Mouse (Mus musculus) adrenal gland, adult 10 weeks (tissue): ENCODE measurements around the gene Igll1. TPM values are rescaled to one million over a fixed set of nuclear protein-coding genes. Genes with fewer than 3 reads are reported as not detected.

Experiments used
- polyA plus RNA-seq: library from polyadenylated mRNA; stranded (reverse); fragments of 350-450 nt; fragmentation: Illumina TruSeq; extraction: RNeasy Lipid Tissue Mini Kit (QIAGEN cat#74804); gene quantifications from one replicate; pipeline ENCODE4 v1.2.3, GENCODE M21; 2014; ENCODE audit warnings: low read depth, low replicate concordance

The Igll1 gene
- not detected for polyA plus RNA-seq

DNA sequence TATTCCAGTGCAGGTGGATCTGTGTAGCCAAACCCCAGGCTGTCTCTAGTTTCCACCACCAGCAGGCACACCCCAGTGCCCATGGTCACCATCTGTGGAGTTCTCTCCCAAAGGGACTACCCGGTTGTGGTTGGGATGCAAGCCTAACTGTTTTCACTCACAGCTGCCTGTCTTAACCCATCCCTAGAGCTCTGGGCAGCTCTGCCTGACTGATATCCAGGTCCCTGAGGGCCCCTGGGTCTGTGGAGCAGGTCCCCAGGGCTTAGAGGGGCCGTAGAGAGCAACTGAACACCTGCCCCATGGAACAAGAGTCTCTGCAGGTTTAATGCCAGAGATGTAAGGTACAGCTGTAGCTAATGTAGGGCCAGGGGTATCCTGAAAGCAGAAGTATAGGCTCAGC lies at the start of gene Igll1:
Gene Igll1 (minus strand): TSS at position 8 of the 400 bp plus-strand sequence.

DNA sequence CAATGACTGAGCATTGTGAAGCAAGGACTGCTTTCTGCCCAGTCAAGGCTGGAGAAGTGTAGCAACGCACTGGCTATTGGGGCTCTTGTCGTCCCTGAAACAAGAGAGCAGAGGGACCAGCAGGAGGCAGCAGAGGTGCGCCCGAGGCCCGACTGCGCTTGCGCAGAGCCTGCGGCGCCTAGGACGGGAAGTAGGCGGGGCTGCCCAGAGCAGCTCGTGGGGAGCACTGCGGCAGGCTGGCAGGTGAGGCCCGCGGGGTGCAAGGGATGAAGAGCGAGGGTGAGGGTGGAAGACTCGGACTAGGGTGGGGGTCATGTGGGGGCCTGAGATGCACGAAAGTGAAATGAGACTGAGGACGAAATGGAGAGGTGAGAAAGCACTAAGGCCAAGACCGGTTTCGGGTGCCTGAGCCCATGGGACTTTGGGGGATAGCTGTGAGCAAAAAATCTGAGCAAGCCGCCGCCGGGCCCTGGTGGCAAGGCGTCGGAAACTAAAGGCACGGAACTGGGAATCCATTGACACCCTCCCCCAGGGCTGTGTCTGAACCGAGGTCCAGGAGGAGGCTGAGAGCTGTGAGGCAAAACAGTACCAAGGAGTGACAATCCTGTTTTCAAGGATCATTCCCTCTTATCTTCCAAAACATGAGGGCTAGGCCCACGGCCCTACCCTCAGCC lies 32.7 kb upstream of the Igll1 start, which contains the start of gene Ppm1f:
Gene Ppm1f (plus strand): TSS at position 88 of the 674 bp plus-strand sequence.

DNA sequence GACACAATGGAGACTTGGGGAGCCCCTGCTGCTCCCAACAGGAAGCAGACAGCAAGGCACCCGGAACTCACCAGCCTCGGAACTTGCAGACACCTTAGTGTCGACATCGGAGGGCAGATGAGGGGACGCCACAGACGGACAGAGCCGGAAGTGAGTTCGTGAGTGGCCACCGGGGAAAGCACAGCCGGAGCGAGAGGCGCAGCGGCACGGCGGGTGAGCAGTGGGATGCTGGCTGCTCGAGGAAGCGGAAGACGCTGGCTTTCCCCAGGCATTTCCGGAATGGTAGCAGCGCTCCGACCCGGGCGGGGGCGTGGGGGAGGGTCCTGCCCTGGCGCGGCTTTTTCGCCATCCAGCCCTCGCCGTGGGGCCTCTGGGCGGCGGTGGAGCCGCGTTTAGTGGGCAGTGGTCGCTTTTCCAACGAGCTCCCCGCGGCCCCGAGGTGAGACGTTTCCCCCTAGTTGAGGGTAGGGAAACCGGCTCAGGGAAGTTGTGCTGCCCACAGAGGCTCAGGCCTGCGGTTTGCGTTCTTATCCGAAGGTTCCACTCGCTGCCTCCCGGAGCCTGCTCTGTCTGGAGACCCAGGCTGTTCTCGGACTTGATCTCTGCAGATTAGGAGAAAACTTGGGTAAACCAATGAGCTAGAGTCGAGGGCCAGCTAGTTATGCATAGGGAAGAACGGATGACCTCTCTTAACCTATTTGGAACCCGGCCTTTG lies 7.0 kb upstream of the Igll1 start, which contains the start of the genes Top3b and Vpreb1:
Gene Top3b (plus strand): TSS at position 120 of the 715 bp plus-strand sequence.
Gene Vpreb1 (minus strand): TSS at position 227 of the 715 bp plus-strand sequence.

DNA sequence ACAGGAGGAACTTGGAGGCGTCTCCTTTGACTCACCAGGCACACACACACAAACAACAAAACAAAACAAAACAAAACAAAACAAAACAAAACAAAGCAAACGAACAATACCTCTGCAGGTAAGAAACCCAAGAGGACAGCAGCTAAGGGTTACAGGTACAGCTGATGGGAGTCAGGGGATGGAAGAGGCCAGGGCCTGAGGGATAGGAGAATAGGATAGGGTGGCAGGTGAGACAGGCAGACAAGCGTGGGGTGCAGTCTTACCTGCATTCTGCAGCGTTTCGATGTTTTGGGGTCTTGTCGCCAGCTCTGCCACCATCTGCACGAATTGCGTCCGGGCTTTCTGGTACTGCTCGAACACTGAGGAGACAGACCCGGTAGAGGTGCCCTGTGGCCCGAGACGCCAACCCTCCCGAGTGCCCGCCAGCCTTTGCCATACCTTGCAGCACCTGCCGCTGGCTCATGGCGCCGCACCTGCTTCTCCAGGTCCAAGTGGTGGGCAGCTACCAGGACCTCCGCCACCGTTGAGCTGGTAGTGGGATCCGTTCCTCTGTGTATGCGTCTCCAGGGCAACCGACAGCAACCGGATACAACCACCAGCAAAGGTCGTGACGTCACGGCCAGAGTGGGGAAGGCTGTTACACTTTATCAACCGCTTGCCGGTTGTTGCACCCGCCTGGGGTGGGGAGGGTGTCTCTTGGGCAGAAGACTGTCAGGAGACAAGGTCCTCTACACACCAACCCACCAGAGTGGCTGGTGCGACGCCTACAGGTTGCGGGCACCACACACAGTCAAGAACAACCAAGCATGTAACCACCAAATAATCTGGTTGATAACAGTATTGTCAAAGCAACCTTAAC lies 34.8 kb downstream of the Igll1 start, which contains the start of gene Spag6l:
Gene Spag6l (minus strand): TSS at position 700 of the 859 bp plus-strand sequence.

Other genes with a start within 250 kb of the Igll1 start
- not detected for gene Olfr19, start 187.6 kb downstream of the Igll1 start, polyA plus RNA-seq
- gene Spag6l, start 34.5 kb downstream of the Igll1 start, polyA plus RNA-seq, result not detected
- gene Top3b, start 6.8 kb upstream of the Igll1 start, polyA plus RNA-seq, result 9.2 TPM
- not detected for gene Vpreb1, start 6.9 kb upstream of the Igll1 start, polyA plus RNA-seq
- gene Ppm1f, start 32.5 kb upstream of the Igll1 start, polyA plus RNA-seq, result 17.2 TPM
- gene Mapk1, start 119.4 kb upstream of the Igll1 start, polyA plus RNA-seq, result 394 TPM
- gene Ypel1, start 205.7 kb upstream of the Igll1 start, polyA plus RNA-seq, result 4.1 TPM
- gene Ppil2, start 247.3 kb upstream of the Igll1 start, polyA plus RNA-seq, result 157 TPM